Mouse (Mus musculus) kidney, adult 2 months (tissue): ENCODE data around the gene Tcta. TPM values are rescaled to one million over a fixed set of nuclear protein-coding genes. Genes with fewer than 3 reads are reported as not detected.

Source experiments
- DNase-seq: peaks from one replicate; pipeline ENCODE4 v3.0.0; 2021
- H3K27ac ChIP-seq: fragments of 200-500 bp; 2 replicates; pipeline ENCODE4 v1.5.1; 2012; ENCODE audit warnings: low read depth, low read length, control low read depth, inconsistent platforms; ENCODE audit not compliant: insufficient read depth
- H3K27me3 ChIP-seq: fragments of 200-500 bp; replicated peaks from 2 replicates; pipeline ENCODE4 v1.6.1; 2012; ENCODE audit warnings: mild to moderate bottlenecking, moderate library complexity, low read length, inconsistent platforms; ENCODE audit not compliant: control insufficient read depth, insufficient read depth
- H3K36me3 ChIP-seq: fragments of 200-500 bp; 2 replicates; pipeline ENCODE4 v1.6.1; 2012; ENCODE audit warnings: mild to moderate bottlenecking, moderate library complexity, low read length, inconsistent platforms; ENCODE audit not compliant: control insufficient read depth, insufficient read depth
- H3K4me1 ChIP-seq: fragments of 200-500 bp; 2 replicates; pipeline ENCODE4 v1.6.1; 2011; ENCODE audit warnings: low read length; ENCODE audit not compliant: control insufficient read depth, insufficient read depth
- H3K4me3 ChIP-seq: fragments of 200-500 bp; 2 replicates; pipeline ENCODE4 v1.5.1; 2011; ENCODE audit warnings: mild to moderate bottlenecking, low read depth, low read length, control low read depth; ENCODE audit not compliant: insufficient read depth
- CTCF ChIP-seq: fragments of 200-500 bp; conservative IDR thresholded peaks from 2 replicates; pipeline ENCODE4 v1.5.1; 2011; ENCODE audit warnings: low read depth, mild to moderate bottlenecking, control low read depth, low read length, moderate library complexity, mixed read lengths; ENCODE audit not compliant: insufficient read depth, insufficient read length
- POLR2A ChIP-seq: fragments of 200-500 bp; IDR thresholded peaks from one replicate; pipeline ENCODE4 v1.6.1; 2011; ENCODE audit warnings: low read depth, low read length, control low read depth
- WGBS: fragments of 180-500 bp; shearing (Covaris S2); methylation state at CpG from one replicate; pipeline ENCODE4 v1.1.7; 2018; 5-methylcytosine and 5-hydroxymethylcytosine counted together
- polyA plus RNA-seq: library from polyadenylated mRNA; depleted of rRNA; stranded (reverse); fragments of >200 nt; gene quantifications from 2 replicates; pipeline ENCODE4 v1.2.3, GENCODE M21; 2012

Tcta gene
- polyA plus RNA-seq, 1 experiment, result 55.3 TPM

DNA sequence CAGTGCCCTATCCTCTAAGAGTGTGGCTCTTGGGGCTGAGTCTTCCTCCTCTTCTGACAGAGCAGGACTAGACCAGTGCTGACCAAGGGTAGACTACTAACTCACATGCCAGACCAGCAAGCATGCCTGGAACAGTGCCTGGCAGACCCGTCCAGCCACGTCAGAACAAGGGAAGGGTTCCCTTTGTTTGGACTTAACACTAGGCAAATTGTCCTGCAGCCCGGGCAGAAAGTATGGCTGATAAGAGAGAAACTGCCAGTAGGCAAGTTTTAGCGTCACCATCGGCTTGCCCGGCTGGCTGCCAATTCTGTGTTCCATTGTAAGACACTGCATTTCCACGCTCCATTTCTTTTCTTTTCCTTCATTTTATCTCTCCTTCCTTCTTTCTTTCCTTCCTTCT is 38.3 kb downstream of the Tcta start:
- peak; percentile 42 for DNase-seq
- 55% methylated on average over 7 of the region's 7 CpGs for WGBS

GRCm38 (mm10) chr9:108266261-108266935 is 39.6 kb downstream of the Tcta start:
- TF ChIP-seq POLR2A (no peak), CTCF (no peak)
- WGBS, result 80% methylated on average over 10 of the region's 10 CpGs
- no peak overlapping the region for H3K4me3 ChIP-seq
- no peak overlapping the region for H3K27ac ChIP-seq
- no peaks in the 10 kb centered on the region for H3K27me3 ChIP-seq
- DNase-seq, result no peak
- peaks cover 13% of the 10 kb centered on the region for H3K4me1 ChIP-seq
- H3K36me3 ChIP-seq, result no peaks in the 10 kb centered on the region

More for the DNA sequence above, 38.3 kb downstream of the Tcta start:
- TF ChIP-seq POLR2A (no peak), CTCF (no peak)
- H3K4me1 ChIP-seq, result peaks cover 10% of the 10 kb centered on the region
- no peaks in the 10 kb centered on the region for H3K27me3 ChIP-seq
- no peaks in the 10 kb centered on the region for H3K36me3 ChIP-seq
- H3K4me3 ChIP-seq, result no peak overlapping the region
- no peak overlapping the region; the same call in 1 of the 2 replicates for H3K27ac ChIP-seq

DNA sequence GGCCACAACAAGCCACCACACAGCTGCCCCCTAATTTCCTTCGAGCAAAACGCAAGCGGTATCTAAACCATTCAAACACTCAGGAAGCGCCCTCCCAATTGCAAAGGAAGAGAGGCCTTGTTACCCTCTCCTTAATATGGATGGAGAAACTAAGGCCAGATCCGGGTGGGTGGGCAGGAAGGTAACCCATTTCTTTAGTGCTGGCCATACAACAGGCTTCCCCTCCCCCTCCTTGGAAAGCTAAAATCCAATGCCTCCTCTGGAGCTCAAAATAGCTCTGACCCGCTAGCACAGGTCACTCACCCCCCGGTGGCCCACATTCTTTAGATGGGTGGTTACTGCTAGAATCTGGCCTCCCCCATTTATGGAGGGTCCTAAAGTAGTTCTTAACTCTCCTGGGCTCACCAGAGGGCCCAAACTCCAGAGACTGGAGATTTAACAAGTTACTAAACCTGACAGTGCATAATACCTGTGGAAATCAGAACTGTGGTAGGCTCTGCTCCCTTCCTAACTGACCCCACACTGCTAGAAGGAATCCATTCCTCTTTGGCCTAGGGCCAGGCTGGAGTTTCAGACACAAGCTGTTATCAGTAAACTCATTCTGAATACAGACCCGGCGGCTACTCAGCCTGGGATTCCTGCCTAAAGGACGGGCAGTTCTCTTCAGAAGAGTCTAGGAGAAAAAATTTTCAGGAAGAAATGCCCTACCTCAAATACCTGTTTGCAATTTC is 41.6 kb downstream of the Tcta start:
- H3K36me3 ChIP-seq, result no peaks in the 10 kb centered on the region
- 8% methylated on average over 10 of the region's 10 CpGs for WGBS
- peak overlapping the region; percentile 91 for H3K4me3 ChIP-seq
- DNase-seq, result peak; percentile 71
- TF ChIP-seq CTCF, result no peak
- no peak for TF ChIP-seq POLR2A
- peaks cover 19% of the 10 kb centered on the region; the same call in 1 of the 2 replicates for H3K4me1 ChIP-seq
- no peaks in the 10 kb centered on the region for H3K27me3 ChIP-seq
- H3K27ac ChIP-seq, result peak overlapping the region; percentile 95

GRCm38 (mm10) chr9:108263690-108264190 is 42.2 kb downstream of the Tcta start, which contains the start of gene Dag1:
Dag1 (minus strand) TSS chr9:108263958.
- peak; percentile 99 for DNase-seq
- Histone ChIP-seq H3K27me3 (no peaks in the 10 kb centered on the region), H3K36me3 (no peaks in the 10 kb centered on the region), H3K4me1 (peaks cover 22% of the 10 kb centered on the region; the same call in 1 of the 2 replicates), H3K27ac (peak within 1 kb of the TSS; percentile 95), H3K4me3 (peak within 1 kb of the TSS; percentile 91)
- TF ChIP-seq CTCF (no peak), POLR2A (peak; percentile 68)
- WGBS, result under 1% methylated on average over 67 of the region's 71 CpGs

DNA sequence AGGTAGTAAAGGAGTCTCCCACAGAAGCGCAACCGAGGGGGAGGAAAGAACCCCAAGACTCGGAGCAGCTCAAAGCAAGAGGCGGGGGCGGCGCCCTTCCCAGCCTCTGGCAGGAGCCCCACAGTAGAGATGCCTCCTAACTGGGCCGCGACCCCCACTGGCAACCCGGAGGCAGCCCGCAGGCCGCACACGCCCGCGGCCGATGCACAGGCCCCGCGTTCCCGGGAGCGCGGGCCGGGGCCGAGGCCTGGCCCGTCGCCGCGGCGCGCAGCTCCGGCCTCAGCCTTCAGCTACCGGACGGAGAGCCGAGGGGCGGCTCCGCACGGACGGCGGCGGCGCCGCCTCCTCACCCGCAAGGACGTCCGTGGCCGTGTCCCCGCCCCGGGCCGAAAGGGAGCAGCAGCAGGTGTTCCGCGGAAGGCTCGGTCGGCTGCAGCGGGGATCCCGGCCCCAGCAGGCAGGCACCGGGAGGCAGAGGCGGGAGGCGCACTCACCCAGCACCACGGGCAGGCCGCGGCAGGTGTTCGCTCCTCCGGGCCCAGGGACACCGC is 42.8 kb downstream of the Tcta start:
- H3K27ac ChIP-seq, result peak overlapping the region; percentile 76
- H3K4me3 ChIP-seq, result peak overlapping the region; percentile 91
- no peaks in the 10 kb centered on the region for H3K36me3 ChIP-seq
- WGBS, result under 1% methylated on average over 60 of the region's 62 CpGs
- DNase-seq, result peak; percentile 80
- H3K27me3 ChIP-seq, result no peaks in the 10 kb centered on the region
- peaks cover 22% of the 10 kb centered on the region; the same call in 1 of the 2 replicates for H3K4me1 ChIP-seq
- no peak for TF ChIP-seq CTCF
- TF ChIP-seq POLR2A, result no peak

DNA sequence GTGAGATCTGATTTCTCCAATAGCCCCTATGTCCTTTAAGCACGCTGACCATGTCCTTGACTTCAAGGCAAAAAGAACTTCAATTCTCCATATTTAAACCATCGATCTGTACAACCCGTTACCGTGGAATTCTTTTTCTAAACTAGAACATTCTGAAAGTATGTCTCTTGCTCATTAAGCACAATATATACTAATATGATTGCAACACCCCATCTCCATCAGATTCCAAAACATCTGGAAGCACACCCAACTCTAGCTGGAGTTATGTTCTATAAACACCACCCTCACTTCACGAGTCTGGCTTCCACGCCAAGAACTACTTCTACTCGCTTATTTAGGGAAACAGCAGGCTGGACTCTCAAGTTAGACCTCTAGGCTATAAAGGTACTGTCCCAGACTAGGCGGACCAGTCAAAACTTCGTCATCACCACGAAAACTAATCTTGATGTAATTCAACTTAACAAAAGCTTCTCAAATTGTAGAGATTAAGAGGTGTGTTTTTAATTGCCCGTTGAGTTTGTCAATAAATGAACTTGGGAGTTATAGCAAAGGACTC is 43.4 kb downstream of the Tcta start:
- peak overlapping the region; percentile 76 for H3K27ac ChIP-seq
- no peaks in the 10 kb centered on the region for H3K36me3 ChIP-seq
- WGBS, result 21% methylated on average over 11 of the region's 11 CpGs
- H3K4me1 ChIP-seq, result peaks cover 22% of the 10 kb centered on the region; the same call in 1 of the 2 replicates
- no peaks in the 10 kb centered on the region for H3K27me3 ChIP-seq
- peak; percentile 36 for DNase-seq
- H3K4me3 ChIP-seq, result peak overlapping the region; percentile 91
- TF ChIP-seq POLR2A, result no peak
- no peak for TF ChIP-seq CTCF
